Mouse (Mus musculus): ENCODE measurements around the gene Snx7. TPM values are rescaled to one million over a fixed set of nuclear protein-coding genes. Genes with fewer than 3 reads are reported as not detected.

The Snx7 gene
- polyA plus RNA-seq, 1 experiment from 2014 or later: 47.9 TPM

DNA sequence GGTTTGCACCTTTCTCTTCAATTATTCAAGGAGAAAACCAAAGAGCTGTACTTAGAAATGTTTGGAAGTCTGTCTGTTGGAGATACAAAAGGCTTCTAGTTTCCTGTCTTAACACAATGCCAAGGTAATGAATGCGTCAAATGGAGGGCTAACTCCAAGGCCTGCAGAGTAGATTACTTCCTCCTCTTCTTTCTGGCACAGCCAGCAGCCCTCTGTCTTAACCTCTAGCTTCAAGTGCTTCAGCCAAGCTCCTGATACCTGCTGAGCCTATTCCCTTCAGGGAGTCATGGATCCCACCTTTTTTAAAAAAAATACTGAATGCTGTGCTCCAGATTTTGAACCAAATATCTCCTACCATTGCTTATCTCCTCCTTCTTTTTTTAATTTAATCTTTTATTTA lies 51.1 kb downstream of the Snx7 start:
- no peak overlapping the region for H3K4me2 ChIP-seq (ENCODE audit: low read length)
- no peaks in the 10 kb centered on the region for H3K4me1 ChIP-seq (ENCODE audit: control insufficient read depth in 2 of 2, insufficient read depth in 2 of 2, low read length in 2 of 2)
- no peak for ATAC-seq (ENCODE audit: insufficient number of reproducible peaks, insufficient read depth, low FRiP score, low read depth)
- H3K27ac ChIP-seq (replicated peaks in 1 of 2; ENCODE audit: control insufficient read depth in 1 of 2, insufficient read depth in 1 of 2, low read depth in 2 of 2, low read length in 2 of 2): no peak overlapping the region
- no peak overlapping the region for H3K4me3 ChIP-seq (ENCODE audit: control insufficient read depth in 1 of 2, insufficient read depth in 1 of 2, low read depth in 1 of 2, low read length in 2 of 2)
- no peak overlapping the region for H3K9ac ChIP-seq (ENCODE audit: low read length)
- H3K9me3 ChIP-seq (ENCODE audit: control insufficient read depth, low read length): no peaks in the 10 kb centered on the region
- 64% methylated on average over 1 of the region's 1 CpGs for WGBS
- peaks cover 6% of the 10 kb centered on the region; the same call in 1 of the 2 replicates for H3K36me3 ChIP-seq (ENCODE audit: control insufficient read depth, insufficient read depth, low read length)
- no peaks in the 10 kb centered on the region for H3K27me3 ChIP-seq (ENCODE audit: control insufficient read depth, insufficient read depth, low read length)

DNA sequence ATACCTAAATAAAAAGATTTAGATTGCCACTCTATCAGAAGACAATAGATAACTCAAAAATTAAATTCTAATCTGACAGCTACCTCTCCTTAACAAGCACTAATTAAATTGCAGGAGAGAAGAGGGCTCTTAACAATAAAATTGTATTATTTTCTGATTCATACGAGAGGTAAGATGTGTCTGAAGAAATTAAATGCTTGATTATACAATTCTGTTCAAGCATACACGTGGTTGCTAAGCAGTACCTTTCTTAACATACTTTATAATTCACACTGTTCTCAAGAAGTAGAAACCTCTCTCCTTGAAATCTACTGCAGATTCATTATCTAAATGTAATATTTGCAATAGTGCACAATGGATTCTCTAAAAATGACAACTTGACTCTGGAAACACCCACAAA lies 54.5 kb downstream of the Snx7 start:
- Histone ChIP-seq H3K27me3 (ENCODE audit: control insufficient read depth, insufficient read depth, low read length) (no peaks in the 10 kb centered on the region), H3K27ac (replicated peaks in 1 of 2; ENCODE audit: control insufficient read depth in 1 of 2, insufficient read depth in 1 of 2, low read depth in 2 of 2, low read length in 2 of 2) (no peak overlapping the region), H3K9me3 (ENCODE audit: control insufficient read depth, low read length) (no peaks in the 10 kb centered on the region), H3K4me3 (ENCODE audit: control insufficient read depth in 1 of 2, insufficient read depth in 1 of 2, low read depth in 1 of 2, low read length in 2 of 2) (no peak overlapping the region), H3K4me1 (ENCODE audit: control insufficient read depth in 2 of 2, insufficient read depth in 2 of 2, low read length in 2 of 2) (no peaks in the 10 kb centered on the region), H3K36me3 (ENCODE audit: control insufficient read depth, insufficient read depth, low read length) (peaks cover 6% of the 10 kb centered on the region; the same call in 1 of the 2 replicates), H3K4me2 (ENCODE audit: low read length) (no peak overlapping the region), H3K9ac (ENCODE audit: low read length) (no peak overlapping the region)
- 88% methylated on average over 2 of the region's 2 CpGs for WGBS
- ATAC-seq (ENCODE audit: insufficient number of reproducible peaks, insufficient read depth, low FRiP score, low read depth): no peak

DNA sequence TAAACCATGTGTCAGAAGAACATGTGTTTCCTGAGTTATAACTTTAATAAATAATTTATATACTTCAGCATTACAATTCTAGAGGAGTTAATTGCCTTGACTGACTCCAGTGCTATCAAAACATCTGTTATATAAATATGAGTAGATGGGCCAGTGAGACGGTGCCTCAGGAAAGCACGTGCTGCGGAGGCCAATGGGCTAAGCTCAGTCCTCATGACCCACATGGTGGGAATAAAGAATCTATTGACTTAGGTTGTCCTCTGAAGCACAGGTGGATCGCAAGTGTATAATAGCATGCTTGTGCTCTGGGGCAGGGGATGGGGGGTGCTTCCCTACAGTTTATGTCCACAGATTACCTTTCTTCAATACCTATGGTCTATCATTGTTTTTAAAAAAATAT lies 56.6 kb downstream of the Snx7 start:
- H3K27me3 ChIP-seq (ENCODE audit: control insufficient read depth, insufficient read depth, low read length): no peaks in the 10 kb centered on the region

GRCm38 (mm10) chr3:117805782-117806181 lies 63.0 kb downstream of the Snx7 start:
- Histone ChIP-seq H3K27ac (replicated peaks in 1 of 2; ENCODE audit: control insufficient read depth in 1 of 2, insufficient read depth in 1 of 2, low read depth in 2 of 2, low read length in 2 of 2) (no peak overlapping the region), H3K36me3 (ENCODE audit: control insufficient read depth, insufficient read depth, low read length) (peaks cover 4% of the 10 kb centered on the region; the same call in 1 of the 2 replicates), H3K4me2 (ENCODE audit: low read length) (no peak overlapping the region), H3K9me3 (ENCODE audit: control insufficient read depth, low read length) (no peaks in the 10 kb centered on the region), H3K4me3 (ENCODE audit: control insufficient read depth in 1 of 2, insufficient read depth in 1 of 2, low read depth in 1 of 2, low read length in 2 of 2) (no peak overlapping the region), H3K27me3 (ENCODE audit: control insufficient read depth, insufficient read depth, low read length) (no peaks in the 10 kb centered on the region), H3K4me1 (ENCODE audit: control insufficient read depth in 2 of 2, insufficient read depth in 2 of 2, low read length in 2 of 2) (no peaks in the 10 kb centered on the region), H3K9ac (ENCODE audit: low read length) (no peak overlapping the region)
- ATAC-seq (ENCODE audit: insufficient number of reproducible peaks, insufficient read depth, low FRiP score, low read depth): no peak
- 83% methylated on average over 6 of the region's 6 CpGs for WGBS

More for the DNA sequence above, 56.6 kb downstream of the Snx7 start:
- Histone ChIP-seq H3K4me3 (ENCODE audit: control insufficient read depth in 1 of 2, insufficient read depth in 1 of 2, low read depth in 1 of 2, low read length in 2 of 2) (no peak overlapping the region), H3K9ac (ENCODE audit: low read length) (no peak overlapping the region), H3K4me1 (ENCODE audit: control insufficient read depth in 2 of 2, insufficient read depth in 2 of 2, low read length in 2 of 2) (no peaks in the 10 kb centered on the region), H3K4me2 (ENCODE audit: low read length) (no peak overlapping the region), H3K36me3 (ENCODE audit: control insufficient read depth, insufficient read depth, low read length) (peaks cover 6% of the 10 kb centered on the region; the same call in 1 of the 2 replicates), H3K27ac (replicated peaks in 1 of 2; ENCODE audit: control insufficient read depth in 1 of 2, insufficient read depth in 1 of 2, low read depth in 2 of 2, low read length in 2 of 2) (no peak overlapping the region), H3K9me3 (ENCODE audit: control insufficient read depth, low read length) (no peaks in the 10 kb centered on the region)
- no peak for ATAC-seq (ENCODE audit: insufficient number of reproducible peaks, insufficient read depth, low FRiP score, low read depth)
- WGBS: 84% methylated on average over 4 of the region's 4 CpGs

- no peak overlapping the region for H3K27ac ChIP-seq (replicated peaks in 1 of 2; ENCODE audit: control insufficient read depth in 1 of 2, insufficient read depth in 1 of 2, low read depth in 2 of 2, low read length in 2 of 2)
- ATAC-seq (ENCODE audit: insufficient number of reproducible peaks, insufficient read depth, low FRiP score, low read depth): no peak
- H3K4me1 ChIP-seq (ENCODE audit: control insufficient read depth in 2 of 2, insufficient read depth in 2 of 2, low read length in 2 of 2): no peaks in the 10 kb centered on the region
- H3K9ac ChIP-seq (ENCODE audit: low read length): no peak overlapping the region
- no peak overlapping the region for H3K4me2 ChIP-seq (ENCODE audit: low read length)
- H3K9me3 ChIP-seq (ENCODE audit: control insufficient read depth, low read length): no peaks in the 10 kb centered on the region
- 0 out of 2 replicates have a peak, but pooled peaks cover 3% of the 10 kb centered on the region for H3K36me3 ChIP-seq (ENCODE audit: control insufficient read depth, insufficient read depth, low read length)
- no peak overlapping the region for H3K4me3 ChIP-seq (ENCODE audit: control insufficient read depth in 1 of 2, insufficient read depth in 1 of 2, low read depth in 1 of 2, low read length in 2 of 2)
- H3K27me3 ChIP-seq (ENCODE audit: control insufficient read depth, insufficient read depth, low read length): no peaks in the 10 kb centered on the region
Measured at GRCm38 (mm10) chr3:117794501-117794900, 74.2 kb downstream of the Snx7 start.

GRCm38 (mm10) chr3:117791951-117792350 lies 76.8 kb downstream of the Snx7 start:
- no peak for ATAC-seq (ENCODE audit: insufficient number of reproducible peaks, insufficient read depth, low FRiP score, low read depth)
- WGBS: 88% methylated on average over 4 of the region's 4 CpGs
- Histone ChIP-seq H3K27ac (replicated peaks in 1 of 2; ENCODE audit: control insufficient read depth in 1 of 2, insufficient read depth in 1 of 2, low read depth in 2 of 2, low read length in 2 of 2) (no peak overlapping the region), H3K9me3 (ENCODE audit: control insufficient read depth, low read length) (no peaks in the 10 kb centered on the region), H3K36me3 (ENCODE audit: control insufficient read depth, insufficient read depth, low read length) (0 out of 2 replicates have a peak, but pooled peaks cover 3% of the 10 kb centered on the region), H3K4me2 (ENCODE audit: low read length) (no peak overlapping the region), H3K4me1 (ENCODE audit: control insufficient read depth in 2 of 2, insufficient read depth in 2 of 2, low read length in 2 of 2) (no peaks in the 10 kb centered on the region), H3K27me3 (ENCODE audit: control insufficient read depth, insufficient read depth, low read length) (no peaks in the 10 kb centered on the region), H3K4me3 (ENCODE audit: control insufficient read depth in 1 of 2, insufficient read depth in 1 of 2, low read depth in 1 of 2, low read length in 2 of 2) (no peak overlapping the region), H3K9ac (ENCODE audit: low read length) (no peak overlapping the region)

GRCm38 (mm10) chr3:117791273-117791672 lies 77.5 kb downstream of the Snx7 start:
- Histone ChIP-seq H3K9ac (ENCODE audit: low read length) (no peak overlapping the region), H3K27me3 (ENCODE audit: control insufficient read depth, insufficient read depth, low read length) (no peaks in the 10 kb centered on the region), H3K4me2 (ENCODE audit: low read length) (no peak overlapping the region), H3K27ac (replicated peaks in 1 of 2; ENCODE audit: control insufficient read depth in 1 of 2, insufficient read depth in 1 of 2, low read depth in 2 of 2, low read length in 2 of 2) (no peak overlapping the region), H3K4me3 (ENCODE audit: control insufficient read depth in 1 of 2, insufficient read depth in 1 of 2, low read depth in 1 of 2, low read length in 2 of 2) (no peak overlapping the region), H3K36me3 (ENCODE audit: control insufficient read depth, insufficient read depth, low read length) (0 out of 2 replicates have a peak, but pooled peaks cover 3% of the 10 kb centered on the region), H3K4me1 (ENCODE audit: control insufficient read depth in 2 of 2, insufficient read depth in 2 of 2, low read length in 2 of 2) (no peaks in the 10 kb centered on the region), H3K9me3 (ENCODE audit: control insufficient read depth, low read length) (no peaks in the 10 kb centered on the region)
- 81% methylated on average over 2 of the region's 2 CpGs for WGBS
- ATAC-seq (ENCODE audit: insufficient number of reproducible peaks, insufficient read depth, low FRiP score, low read depth): no peak

All from heart, embryonic 14.5 days (tissue).